Mouse (Mus musculus) thymus, adult 2 months (tissue): ENCODE results near the gene Spem2. TPM values are rescaled to one million over a fixed set of nuclear protein-coding genes. Genes with fewer than 3 reads are reported as not detected.
A peak's percentile ranks its signal among the peaks of the same experiment; 100 is the strongest.

ENCODE experiments used
- DNase-seq: peaks from one replicate; pipeline ENCODE4 v3.0.0; 2021
- H3K27ac ChIP-seq: fragments of 200-500 bp; 2 replicates; pipeline ENCODE4 v1.5.1; 2012; ENCODE audit warnings: low read length, control low read depth; ENCODE audit not compliant: control insufficient read depth, insufficient read depth
- H3K27me3 ChIP-seq: fragments of 200-500 bp; 2 replicates; pipeline ENCODE4 v1.6.1; 2012; ENCODE audit warnings: mild to moderate bottlenecking, low read length, moderate library complexity, mixed read lengths; ENCODE audit not compliant: control insufficient read depth, insufficient read depth
- H3K36me3 ChIP-seq: fragments of 200-500 bp; 2 replicates; pipeline ENCODE4 v1.6.1; 2012; ENCODE audit warnings: mild to moderate bottlenecking, low read length, moderate library complexity; ENCODE audit not compliant: control insufficient read depth, insufficient read depth
- H3K4me1 ChIP-seq: fragments of 200-500 bp; replicated peaks from 2 replicates; pipeline ENCODE4 v1.6.1; 2012; ENCODE audit warnings: low read length; ENCODE audit not compliant: control insufficient read depth, insufficient read depth
- H3K4me3 ChIP-seq: fragments of 200-500 bp; 2 replicates; pipeline ENCODE4 v1.5.1; 2012; ENCODE audit warnings: mild to moderate bottlenecking, low read length, control low read depth, moderate library complexity; ENCODE audit not compliant: control insufficient read depth, insufficient read depth
- CTCF ChIP-seq: fragments of 200-500 bp; IDR thresholded peaks from 2 replicates; pipeline ENCODE4 v1.5.1; 2012; ENCODE audit warnings: mild to moderate bottlenecking, control low read depth, low read length, moderate library complexity, borderline replicate concordance; ENCODE audit not compliant: control insufficient read depth, poor library complexity, insufficient read depth; ENCODE audit errors: extremely low read depth
- POLR2A ChIP-seq: fragments of 200-500 bp; IDR thresholded peaks from 2 replicates; pipeline ENCODE4 v1.6.1; 2012; ENCODE audit warnings: mild to moderate bottlenecking, low read length, control low read depth, moderate library complexity; ENCODE audit not compliant: control insufficient read depth, poor library complexity, insufficient read depth; ENCODE audit errors: extremely low read depth
- WGBS: fragments of 180-500 bp; shearing (Covaris S2); methylation state at CpG from one replicate; pipeline ENCODE4 v1.1.7; 2018; 5-methylcytosine and 5-hydroxymethylcytosine counted together
- polyA plus RNA-seq: library from polyadenylated mRNA; depleted of rRNA; stranded (reverse); fragments of >200 nt; gene quantifications from 2 replicates; pipeline ENCODE4 v1.2.3, GENCODE M21; 2012

Spem2 gene
- polyA plus RNA-seq, 1 experiment, result 0.22 TPM

DNA sequence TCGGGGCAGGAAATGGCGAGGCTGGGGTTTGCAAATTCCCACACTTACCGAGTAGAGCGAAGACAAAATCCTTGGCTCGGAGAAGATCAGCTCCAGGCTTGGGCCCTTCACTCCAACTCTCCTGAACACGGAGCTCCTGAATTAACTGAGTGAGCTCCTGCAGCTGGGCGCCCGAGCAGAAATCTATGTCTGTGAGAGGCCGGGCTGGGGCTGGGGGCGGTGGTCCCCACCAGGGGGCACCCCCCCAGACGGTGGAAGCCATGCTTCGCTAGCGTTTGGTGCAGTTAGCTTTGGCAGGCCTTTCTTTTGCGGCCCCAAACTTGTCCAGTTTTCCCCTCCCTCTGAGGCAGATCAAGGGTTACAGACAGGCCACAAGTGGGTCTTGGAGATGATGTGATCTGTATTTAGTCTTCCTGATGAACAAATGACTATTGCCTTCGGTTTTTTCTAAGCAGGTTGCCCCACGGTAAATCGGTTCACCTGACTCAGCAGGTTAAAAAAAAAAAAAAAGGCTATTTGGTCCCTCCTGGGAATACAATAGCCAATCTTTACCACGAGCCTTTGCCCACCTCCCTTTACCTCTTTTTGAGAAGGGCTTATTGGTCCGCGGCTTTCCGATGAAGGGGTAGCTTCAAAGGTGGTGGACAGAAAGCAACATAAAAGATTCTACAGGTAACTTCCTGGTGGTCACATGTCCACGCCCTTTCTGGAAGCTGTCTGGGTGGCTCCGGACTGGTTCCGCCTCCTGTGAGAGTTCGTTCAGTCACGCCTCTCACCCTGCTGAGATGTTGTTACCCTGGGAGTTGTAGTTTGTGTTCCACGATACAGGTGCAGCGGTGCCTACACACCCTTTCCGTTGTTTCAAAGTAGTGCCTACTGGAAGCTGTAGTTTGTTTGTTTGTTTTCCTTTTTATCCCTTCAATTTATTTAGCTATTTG lies 13.0 kb downstream of the Spem2 start, which contains the start of gene Tmem102:
Gene Tmem102, minus strand, starts transcription at position 653 of the 938 bp plus-strand sequence.
- no peak within 1 kb of the TSS for H3K27ac ChIP-seq
- no peak for TF ChIP-seq CTCF
- TF ChIP-seq POLR2A, result no peak
- peaks cover 20% of the 10 kb centered on the region; the same call in 1 of the 2 replicates for H3K27me3 ChIP-seq
- no peak within 1 kb of the TSS for H3K4me3 ChIP-seq
- DNase-seq, result no peak
- 67% methylated on average over 29 of the region's 29 CpGs for WGBS
- peaks cover 34% of the 10 kb centered on the region for H3K4me1 ChIP-seq
- no peaks in the 10 kb centered on the region for H3K36me3 ChIP-seq

GRCm38 (mm10) chr11:69804652-69804940 lies 13.7 kb downstream of the Spem2 start:
- H3K27me3 ChIP-seq, result peaks cover 20% of the 10 kb centered on the region; the same call in 1 of the 2 replicates

GRCm38 (mm10) chr11:69803786-69804651 lies 14.2 kb downstream of the Spem2 start:
- no peak overlapping the region for H3K27ac ChIP-seq
- peak overlapping the region; percentile 33 for H3K4me3 ChIP-seq
- no peaks in the 10 kb centered on the region for H3K36me3 ChIP-seq
- 6% methylated on average over 60 of the region's 60 CpGs for WGBS
- H3K27me3 ChIP-seq, result peaks cover 20% of the 10 kb centered on the region; the same call in 1 of the 2 replicates
- peak; percentile 78 for DNase-seq
- peaks cover 36% of the 10 kb centered on the region for H3K4me1 ChIP-seq
- no peak for TF ChIP-seq POLR2A
- TF ChIP-seq CTCF, result peak; percentile 94

More at GRCm38 (mm10) chr11:69804652-69804940, 13.7 kb downstream of the Spem2 start:
- no peak for DNase-seq
- Histone ChIP-seq H3K27ac (no peak overlapping the region), H3K4me1 (peaks cover 36% of the 10 kb centered on the region), H3K4me3 (no peak overlapping the region), H3K36me3 (no peaks in the 10 kb centered on the region)
- no peak for TF ChIP-seq CTCF
- TF ChIP-seq POLR2A, result no peak
- 59% methylated on average over 12 of the region's 12 CpGs for WGBS

GRCm38 (mm10) chr11:69803328-69803727 lies 14.9 kb downstream of the Spem2 start:
- TF ChIP-seq CTCF (no peak), POLR2A (no peak)
- peaks cover 20% of the 10 kb centered on the region; the same call in 1 of the 2 replicates for H3K27me3 ChIP-seq
- 8% methylated on average over 12 of the region's 12 CpGs for WGBS
- H3K27ac ChIP-seq, result no peak overlapping the region
- DNase-seq, result no peak
- peak overlapping the region; percentile 33 for H3K4me3 ChIP-seq
- peaks cover 36% of the 10 kb centered on the region for H3K4me1 ChIP-seq
- H3K36me3 ChIP-seq, result no peaks in the 10 kb centered on the region

GRCm38 (mm10) chr11:69802648-69803105 lies 15.6 kb downstream of the Spem2 start:
- under 1% methylated on average over 33 of the region's 33 CpGs for WGBS
- Histone ChIP-seq H3K27me3 (peaks cover 20% of the 10 kb centered on the region; the same call in 1 of the 2 replicates), H3K36me3 (no peaks in the 10 kb centered on the region), H3K4me1 (peaks cover 36% of the 10 kb centered on the region), H3K27ac (no peak overlapping the region), H3K4me3 (peak overlapping the region; percentile 50)
- TF ChIP-seq POLR2A (no peak), CTCF (no peak)
- DNase-seq, result peak; percentile 83

GRCm38 (mm10) chr11:69801379-69801977 lies 16.8 kb downstream of the Spem2 start, which contains the start of gene Fgf11:
Gene Fgf11, minus strand, starts transcription at chr11:69801857.
- H3K4me3 ChIP-seq, result peak within 1 kb of the TSS; percentile 50
- 9% methylated on average over 33 of the region's 33 CpGs for WGBS
- no peak within 1 kb of the TSS for H3K27ac ChIP-seq
- H3K4me1 ChIP-seq, result peaks cover 36% of the 10 kb centered on the region
- no peak for DNase-seq
- no peaks in the 10 kb centered on the region for H3K36me3 ChIP-seq
- no peak for TF ChIP-seq CTCF
- no peak for TF ChIP-seq POLR2A
- H3K27me3 ChIP-seq, result peaks cover 20% of the 10 kb centered on the region; the same call in 1 of the 2 replicates
